Mouse (Mus musculus) heart, adult 2 months (tissue): ENCODE results near the gene Plxna2. TPM values are rescaled to one million over a fixed set of nuclear protein-coding genes. Genes with fewer than 3 reads are reported as not detected.

Source experiments
- DNase-seq, 2 experiments: peaks; one replicate each; pipeline ENCODE4 v3.0.0; 2021
- H3K27ac ChIP-seq: fragments of 200-600 bp; 2 replicates; pipeline ENCODE4 v1.8.1; 2022
- H3K27me3 ChIP-seq: fragments of 200-500 bp; 2 replicates; pipeline ENCODE4 v1.6.1; 2012; ENCODE audit warnings: mild to moderate bottlenecking, low read length, inconsistent platforms, mixed read lengths; ENCODE audit not compliant: control insufficient read depth, insufficient read depth
- H3K36me3 ChIP-seq: fragments of 200-500 bp; 2 replicates; pipeline ENCODE4 v1.6.1; 2012; ENCODE audit warnings: low read length, inconsistent platforms; ENCODE audit not compliant: control insufficient read depth, insufficient read depth
- H3K4me1 ChIP-seq: fragments of 200-500 bp; 2 replicates; pipeline ENCODE4 v1.6.1; 2011; ENCODE audit warnings: low read length; ENCODE audit not compliant: control insufficient read depth, insufficient read depth
- H3K4me3 ChIP-seq: fragments of 200-600 bp; 2 replicates; pipeline ENCODE4 v1.8.1; 2022
- H3K79me2 ChIP-seq: fragments of 200-500 bp; replicated peaks from 2 replicates; pipeline ENCODE4 v1.6.1; 2012; ENCODE audit warnings: mild to moderate bottlenecking, inconsistent platforms, low read length, moderate library complexity, mixed read lengths; ENCODE audit not compliant: control insufficient read depth, insufficient read depth
- H3K9ac ChIP-seq: fragments of 200-500 bp; 2 replicates; pipeline ENCODE4 v1.6.1; 2012; ENCODE audit warnings: low read depth, mild to moderate bottlenecking, control low read depth, inconsistent platforms, low read length, mixed read lengths
- CTCF ChIP-seq: fragments of 200-600 bp; IDR thresholded peaks from 2 replicates; pipeline ENCODE4 v1.8.1; 2022; ENCODE audit warnings: antibody characterized with exemption, mild to moderate bottlenecking, moderate library complexity
- EP300 ChIP-seq: fragments of 200-500 bp; IDR thresholded peaks from 2 replicates; pipeline ENCODE4 v1.6.1; 2011; ENCODE audit warnings: low read depth, low read length, control low read depth; ENCODE audit not compliant: insufficient read depth
- POLR2A ChIP-seq: fragments of 200-500 bp; IDR thresholded peaks from 2 replicates; pipeline ENCODE4 v1.6.1; 2011; ENCODE audit warnings: mild to moderate bottlenecking, low read depth, low read length, control low read depth; ENCODE audit not compliant: insufficient read depth
- WGBS: fragments of 180-500 bp; shearing (Covaris S2); methylation state at CpG from one replicate; pipeline ENCODE4 v1.1.7; 2018; 5-methylcytosine and 5-hydroxymethylcytosine counted together
- intact Hi-C: fragments of 180-260 bp; cut with DNase I; formaldehyde crosslinking; loops from one replicate; pipeline ENCODE4 v1.15.1; 2025
- polyA plus RNA-seq: library from polyadenylated mRNA; depleted of rRNA; stranded (reverse); fragments of >200 nt; gene quantifications from 2 replicates; pipeline ENCODE4 v1.2.3, GENCODE M21; 2012
- total RNA-seq, 2 experiments: library from RNA; stranded (reverse); gene quantifications; 2 replicates each; pipeline ENCODE4 v1.2.3; 2021

Gene Plxna2
- total and polyA plus RNA-seq, 3 experiments: 9.8 to 30.6 (median 22.6) TPM

- intact Hi-C loops: no loop called here
- WGBS: 100% methylated on average over 1 of the region's 1 CpGs
- no peak overlapping the region for H3K27ac ChIP-seq
- no peak overlapping the region for H3K9ac ChIP-seq
- DNase-seq: no peak
- no peak overlapping the region for H3K4me3 ChIP-seq
- no peak for TF ChIP-seq CTCF
- no peaks in the 10 kb centered on the region for H3K79me2 ChIP-seq
- no peaks in the 10 kb centered on the region for H3K4me1 ChIP-seq
- no peaks in the 10 kb centered on the region for H3K27me3 ChIP-seq
- no peaks in the 10 kb centered on the region; the same call in 1 of the 2 replicates for H3K36me3 ChIP-seq
Observed at GRCm38 (mm10) chr1:194774754-194775153, 156.7 kb downstream of the Plxna2 start.

- no peak for DNase-seq
- no peaks in the 10 kb centered on the region for H3K27me3 ChIP-seq
- H3K36me3 ChIP-seq: no peaks in the 10 kb centered on the region; the same call in 1 of the 2 replicates
- H3K9ac ChIP-seq: no peak overlapping the region
- no peak overlapping the region for H3K27ac ChIP-seq
- H3K4me1 ChIP-seq: no peaks in the 10 kb centered on the region
- H3K79me2 ChIP-seq: no peaks in the 10 kb centered on the region
- intact Hi-C loops: no loop called here
- TF ChIP-seq CTCF (no peak), EP300 (no peak), POLR2A (no peak)
- no peak overlapping the region for H3K4me3 ChIP-seq
Observed at GRCm38 (mm10) chr1:194775656-194776374, 157.8 kb downstream of the Plxna2 start.

GRCm38 (mm10) chr1:194776510-194777244, 158.7 kb downstream of the Plxna2 start:
- no peak for TF ChIP-seq CTCF
- TF ChIP-seq EP300: no peak
- no peak for TF ChIP-seq POLR2A
- H3K27ac ChIP-seq: no peak overlapping the region
- no peak for DNase-seq
- intact Hi-C loops: no loop called here
- WGBS: 89% methylated on average over 5 of the region's 5 CpGs
- H3K79me2 ChIP-seq: no peaks in the 10 kb centered on the region
- H3K4me1 ChIP-seq: no peaks in the 10 kb centered on the region
- no peak overlapping the region for H3K9ac ChIP-seq
- H3K27me3 ChIP-seq: no peaks in the 10 kb centered on the region
- H3K36me3 ChIP-seq: peaks cover 1% of the 10 kb centered on the region; the same call in 1 of the 2 replicates
- H3K4me3 ChIP-seq: no peak overlapping the region

GRCm38 (mm10) chr1:194777608-194778007, 159.6 kb downstream of the Plxna2 start:
- no peak overlapping the region for H3K9ac ChIP-seq
- intact Hi-C loops: no loop called here
- no peak overlapping the region for H3K27ac ChIP-seq
- H3K36me3 ChIP-seq: peaks cover 3% of the 10 kb centered on the region; the same call in 1 of the 2 replicates
- H3K79me2 ChIP-seq: no peaks in the 10 kb centered on the region
- H3K4me1 ChIP-seq: no peaks in the 10 kb centered on the region
- no peak for DNase-seq
- TF ChIP-seq CTCF (no peak), EP300 (no peak), POLR2A (no peak)
- H3K4me3 ChIP-seq: no peak overlapping the region
- H3K27me3 ChIP-seq: no peaks in the 10 kb centered on the region
- 89% methylated on average over 2 of the region's 2 CpGs for WGBS

GRCm38 (mm10) chr1:194780392-194780791, 162.4 kb downstream of the Plxna2 start:
- Histone ChIP-seq H3K9ac (no peak overlapping the region), H3K79me2 (no peaks in the 10 kb centered on the region), H3K27me3 (no peaks in the 10 kb centered on the region), H3K27ac (no peak overlapping the region), H3K36me3 (peaks cover 5% of the 10 kb centered on the region; the same call in 1 of the 2 replicates), H3K4me3 (no peak overlapping the region), H3K4me1 (no peaks in the 10 kb centered on the region)
- no peak for TF ChIP-seq CTCF
- no peak for TF ChIP-seq EP300
- TF ChIP-seq POLR2A: no peak
- intact Hi-C loops: no loop called here
- no peak for DNase-seq
- WGBS: 92% methylated on average over 3 of the region's 3 CpGs

- H3K9ac ChIP-seq: no peak overlapping the region
- H3K4me1 ChIP-seq: no peaks in the 10 kb centered on the region
- no peak for TF ChIP-seq CTCF
- TF ChIP-seq EP300: no peak
- no peak for TF ChIP-seq POLR2A
- intact Hi-C loops: no loop called here
- H3K27ac ChIP-seq: no peak overlapping the region
- H3K4me3 ChIP-seq: no peak overlapping the region
- no peaks in the 10 kb centered on the region for H3K27me3 ChIP-seq
- DNase-seq: no peak
- H3K79me2 ChIP-seq: no peaks in the 10 kb centered on the region
- WGBS: 88% methylated on average over 5 of the region's 5 CpGs
- H3K36me3 ChIP-seq: peaks cover 5% of the 10 kb centered on the region; the same call in 1 of the 2 replicates
Observed at GRCm38 (mm10) chr1:194780794-194781390, 162.9 kb downstream of the Plxna2 start.
